ENCODE assay signal across 17 mouse cellular contexts in genomic region chr8:128643104-128643503, GRCm38 (mm10).
"Had no signal": no experiment of that assay in that cellular context is flagged by ENCODE, and none has a peak within 500 bp of the region (broad histone marks: within the 10 kb centered on the region; RNA-seq: fewer than 3 reads in every experiment).

No protein-coding gene starts in this region.

- H3K27ac ChIP-seq: kidney, embryonic 15.5 days; liver, embryonic 13.5 days; neural tube, embryonic 12.5 days; neural tube, embryonic 15.5 days; stomach, embryonic 15.5 days had no signal

- H3K9me3 ChIP-seq: kidney, embryonic 15.5 days; liver, embryonic 13.5 days; neural tube, embryonic 12.5 days; neural tube, embryonic 15.5 days; stomach, embryonic 15.5 days had no signal

- DNase-seq: kidney, adult 8-10 months; kidney, postnatal 10 days; kidney, postnatal 36 days; liver, embryonic 13.5 days; lung, adult 2 months; lung, postnatal 14 days; lung, postnatal 4 days; midbrain, embryonic 14.5 days; right cerebral cortex, adult 18-20 months; right cerebral cortex, postnatal 25 days; spleen, adult 18-20 months; thymus, adult 18-20 months; thymus, postnatal 36 days had no signal

- H3K27me3 ChIP-seq: kidney, embryonic 15.5 days; liver, embryonic 13.5 days; neural tube, embryonic 12.5 days; neural tube, embryonic 15.5 days; stomach, embryonic 15.5 days had no signal

- H3K36me3 ChIP-seq: kidney, embryonic 15.5 days; liver, embryonic 13.5 days; neural tube, embryonic 12.5 days; neural tube, embryonic 15.5 days; stomach, embryonic 15.5 days had no signal

- H3K4me1 ChIP-seq: kidney, embryonic 15.5 days; liver, embryonic 13.5 days; neural tube, embryonic 12.5 days; neural tube, embryonic 15.5 days; stomach, embryonic 15.5 days had no signal

- H3K4me3 ChIP-seq: kidney, embryonic 15.5 days; liver, embryonic 13.5 days; neural tube, embryonic 12.5 days; neural tube, embryonic 15.5 days; stomach, embryonic 15.5 days had no signal
